Mouse (Mus musculus) C2C12 (cell line): ENCODE data around the gene Rtn1. TPM values are rescaled to one million over a fixed set of nuclear protein-coding genes. Genes with fewer than 3 reads are reported as not detected.

Source experiments
- H3K27me3 ChIP-seq: one replicate; pipeline ENCODE4 v1.6.1; 2011; ENCODE audit not compliant: control insufficient read depth, insufficient read depth, insufficient read length
- H3K36me3 ChIP-seq: one replicate; pipeline ENCODE4 v1.6.1; 2011; ENCODE audit not compliant: control insufficient read depth, insufficient read depth
- H3K4me3 ChIP-seq: one replicate; pipeline ENCODE4 v1.5.1; 2011; ENCODE audit warnings: mild to moderate bottlenecking, control low read depth; ENCODE audit not compliant: poor library complexity, insufficient read depth, severe bottlenecking
- H3K79me2 ChIP-seq: one replicate; pipeline ENCODE4 v1.6.1; 2011; ENCODE audit not compliant: control insufficient read depth, insufficient read depth
- H3K79me3 ChIP-seq: one replicate; pipeline ENCODE4 v1.6.1; 2011; ENCODE audit warnings: low read depth, control low read depth
- H3ac ChIP-seq: one replicate; pipeline ENCODE3; 2011; ENCODE audit warnings: low read depth; ENCODE audit not compliant: control insufficient read depth, insufficient read length
- CEBPB ChIP-seq: IDR thresholded peaks from one replicate; pipeline ENCODE4 v1.6.1; 2011; ENCODE audit warnings: low read depth, mild to moderate bottlenecking, control low read depth, moderate library complexity
- CTCF ChIP-seq: IDR thresholded peaks from one replicate; pipeline ENCODE4 v1.5.1; 2011; ENCODE audit not compliant: control insufficient read depth, insufficient read depth, insufficient read length
- FOSL1 ChIP-seq: IDR thresholded peaks from one replicate; pipeline ENCODE4 v1.8.0; 2011; ENCODE audit warnings: mild to moderate bottlenecking, low read length; ENCODE audit not compliant: poor library complexity, insufficient read depth, severe bottlenecking
- MAX ChIP-seq: IDR thresholded peaks from one replicate; pipeline ENCODE4 v1.6.1; 2011; ENCODE audit warnings: mild to moderate bottlenecking, control low read depth
- MYOD1 ChIP-seq: IDR thresholded peaks from one replicate; pipeline ENCODE4 v1.6.1; 2011; ENCODE audit warnings: low read depth; ENCODE audit not compliant: control insufficient read depth, insufficient read length
- MYOG ChIP-seq: IDR thresholded peaks from one replicate; pipeline ENCODE4 v1.6.1; 2011; ENCODE audit not compliant: control insufficient read depth, insufficient read length; ENCODE audit errors: extremely low read depth
- USF1 ChIP-seq: IDR thresholded peaks from one replicate; pipeline ENCODE4 v1.6.1; 2011; ENCODE audit warnings: low read depth, mild to moderate bottlenecking, control low read depth, moderate library complexity
- polyA plus RNA-seq: library from polyadenylated mRNA; unstranded; fragments of >200 nt; fragmentation: generic; extraction: Trizol; gene quantifications from one replicate; pipeline ENCODE4 v1.2.1, GENCODE M21; 2012; ENCODE audit warnings: missing spikeins

Rtn1 gene
- polyA plus RNA-seq, 1 experiment: not detected

GRCm38 (mm10) chr12:72388835-72389234 lies 20.0 kb downstream of the Rtn1 start:
- H3K79me2 ChIP-seq: no peaks in the 10 kb centered on the region
- no peaks in the 10 kb centered on the region for H3K36me3 ChIP-seq
- no peaks in the 10 kb centered on the region for H3K79me3 ChIP-seq
- H3K27me3 ChIP-seq: peaks cover 14% of the 10 kb centered on the region
- TF ChIP-seq CTCF (no peak), USF1 (no peak), MYOG (no peak), FOSL1 (no peak), MYOD1 (no peak)
- H3K4me3 ChIP-seq: no peak overlapping the region
- H3ac ChIP-seq: no peak overlapping the region

- H3ac ChIP-seq: no peak overlapping the region
- H3K79me2 ChIP-seq: no peaks in the 10 kb centered on the region
- H3K27me3 ChIP-seq: peaks cover 16% of the 10 kb centered on the region
- H3K36me3 ChIP-seq: no peaks in the 10 kb centered on the region
- TF ChIP-seq USF1 (no peak), MYOG (no peak), MAX (no peak), FOSL1 (no peak), CTCF (no peak), CEBPB (no peak), MYOD1 (no peak)
- H3K79me3 ChIP-seq: no peaks in the 10 kb centered on the region
- no peak overlapping the region for H3K4me3 ChIP-seq
These were observed 20.7 kb downstream of the Rtn1 start for GRCm38 (mm10) chr12:72388135-72388534.

- no peak for TF ChIP-seq FOSL1
- no peak for TF ChIP-seq MYOD1
- no peak for TF ChIP-seq CEBPB
- no peak for TF ChIP-seq USF1
- TF ChIP-seq CTCF: no peak
- Histone ChIP-seq H3K36me3 (no peaks in the 10 kb centered on the region), H3K4me3 (no peak overlapping the region), H3K79me3 (no peaks in the 10 kb centered on the region), H3K79me2 (no peaks in the 10 kb centered on the region), H3ac (no peak overlapping the region), H3K27me3 (peaks cover 4% of the 10 kb centered on the region)
These were observed 32.5 kb downstream of the Rtn1 start for GRCm38 (mm10) chr12:72376309-72376708.

- Histone ChIP-seq H3K27me3 (peaks cover 4% of the 10 kb centered on the region), H3K4me3 (no peak overlapping the region), H3K79me2 (no peaks in the 10 kb centered on the region), H3ac (no peak overlapping the region), H3K79me3 (no peaks in the 10 kb centered on the region), H3K36me3 (no peaks in the 10 kb centered on the region)
- TF ChIP-seq CEBPB (no peak), MYOD1 (no peak), MYOG (no peak), CTCF (no peak), USF1 (no peak), MAX (no peak), FOSL1 (no peak)
These were observed 34.0 kb downstream of the Rtn1 start for GRCm38 (mm10) chr12:72374823-72375225.

- Histone ChIP-seq H3K4me3 (no peak overlapping the region), H3K36me3 (no peaks in the 10 kb centered on the region), H3K79me2 (no peaks in the 10 kb centered on the region), H3K27me3 (peaks cover 4% of the 10 kb centered on the region), H3ac (no peak overlapping the region), H3K79me3 (no peaks in the 10 kb centered on the region)
- TF ChIP-seq MYOG: no peak
These were observed 34.8 kb downstream of the Rtn1 start for GRCm38 (mm10) chr12:72373916-72374615.

- Histone ChIP-seq H3K4me3 (no peak overlapping the region), H3K79me2 (no peaks in the 10 kb centered on the region), H3K79me3 (no peaks in the 10 kb centered on the region), H3K27me3 (peaks cover 4% of the 10 kb centered on the region), H3K36me3 (no peaks in the 10 kb centered on the region), H3ac (no peak overlapping the region)
- TF ChIP-seq USF1 (no peak), MYOD1 (no peak), CTCF (no peak), CEBPB (no peak), MAX (no peak), FOSL1 (no peak), MYOG (no peak)
These were observed 38.8 kb downstream of the Rtn1 start for GRCm38 (mm10) chr12:72370081-72370480.
